9 mouse cellular contexts compared by ENCODE assay signal in genomic region chr1:153641940-153642501, GRCm38 (mm10). TPM values are rescaled to one million over a fixed set of nuclear protein-coding genes. Genes with fewer than 3 reads are reported as not detected.
DNase-seq lines count a peak whose midpoint lies in the region; ATAC-seq and TF ChIP-seq lines count a peak whose summit lies in the region.
"Had no signal": no experiment of that assay in that cellular context is flagged by ENCODE, and none has a peak within 500 bp of the region (broad histone marks: within the 10 kb centered on the region; RNA-seq: fewer than 3 reads in every experiment).

No protein-coding gene starts in this region.

- H3K27me3 ChIP-seq in neural tube, embryonic 11.5 days (ENCODE audit: control insufficient read depth, insufficient read depth, low read length) = no peaks in the 10 kb centered on the region
- H3K27me3 ChIP-seq in forebrain, postnatal 0 days (ENCODE audit: insufficient read depth, low read length) = no peaks in the 10 kb centered on the region
- no peaks in the 10 kb centered on the region for H3K27me3 ChIP-seq in stomach, embryonic 14.5 days (ENCODE audit: control insufficient read depth, insufficient read depth, low read length)

- H3K36me3 ChIP-seq in neural tube, embryonic 11.5 days (ENCODE audit: control insufficient read depth, insufficient read depth, low read length) = no peaks in the 10 kb centered on the region
- no peaks in the 10 kb centered on the region for H3K36me3 ChIP-seq in forebrain, postnatal 0 days (ENCODE audit: insufficient read depth)
- no peaks in the 10 kb centered on the region for H3K36me3 ChIP-seq in stomach, embryonic 14.5 days (ENCODE audit: control insufficient read depth, insufficient read depth, low read length)

- peaks cover 10% of the 10 kb centered on the region for H3K4me1 ChIP-seq in neural tube, embryonic 11.5 days (ENCODE audit: control insufficient read depth, insufficient read depth, low read length)
- H3K4me1 ChIP-seq in forebrain, postnatal 0 days (ENCODE audit: insufficient read depth) = peaks cover 18% of the 10 kb centered on the region
- peaks cover 13% of the 10 kb centered on the region for H3K4me1 ChIP-seq in stomach, embryonic 14.5 days (ENCODE audit: control insufficient read depth, insufficient read depth, low read length)

- no peaks in the 10 kb centered on the region for H3K9me3 ChIP-seq in neural tube, embryonic 11.5 days (ENCODE audit: control insufficient read depth, low read length)
- no peaks in the 10 kb centered on the region for H3K9me3 ChIP-seq in forebrain, postnatal 0 days (ENCODE audit: low read length)
- H3K9me3 ChIP-seq in stomach, embryonic 14.5 days (ENCODE audit: control insufficient read depth, low read depth, low read length) = no peaks in the 10 kb centered on the region

- intact Hi-C loops in heart, postnatal 14 days (cut with DNase I) = loop anchor here (5.0 kb wide), 1 partner anchor 85 kb away; no protein-coding TSS in a partner anchor

- H3K27ac ChIP-seq in neural tube, embryonic 11.5 days (ENCODE audit: low read depth, low read length) = peak overlapping the region; percentile 87
- H3K27ac ChIP-seq in forebrain, postnatal 0 days (ENCODE audit: low read depth, low read length) = peak overlapping the region; percentile 73
- H3K27ac ChIP-seq in stomach, embryonic 14.5 days (ENCODE audit: low read length) = peak overlapping the region; percentile 81

- DNase-seq in neural tube, embryonic 11.5 days (ENCODE audit: low spot score) = no peak
- no peak for DNase-seq in neural tube, embryonic 10.5 days (ENCODE audit: extremely low spot score, low spot score)
- peak; percentile 81 for DNase-seq in forebrain, postnatal 0 days
- DNase-seq in heart, postnatal 14 days = peak; percentile 83 to 86
- DNase-seq in kidney, postnatal 25 days = peak; percentile 64 to 71
- peak; percentile 76 to 90 for DNase-seq in lung, postnatal 4 days

- no peak for TF ChIP-seq CTCF in forebrain, postnatal 0 days (IDR thresholded peaks at IDR 0.05; ENCODE audit: low read depth)

- H3K4me2 ChIP-seq in neural tube, embryonic 11.5 days (ENCODE audit: low read depth) = peak overlapping the region; percentile 30
- peak overlapping the region; percentile 39 for H3K4me2 ChIP-seq in forebrain, postnatal 0 days (ENCODE audit: low read depth)
- peak overlapping the region; percentile 46 for H3K4me2 ChIP-seq in stomach, embryonic 14.5 days (replicated peaks; ENCODE audit: low read depth, low read length)

- ATAC-seq in neural tube, embryonic 11.5 days (ENCODE audit: insufficient read depth, low FRiP score, low TSS enrichment) = peak; percentile 46
- peak; percentile 87 for ATAC-seq in forebrain, postnatal 0 days
- peak; percentile 62; the same call in 1 of the 2 replicates for ATAC-seq in stomach, embryonic 14.5 days (ENCODE audit: insufficient number of reproducible peaks, insufficient read depth, low FRiP score, low read depth)
- ATAC-seq in megakaryocyte progenitor cell, adult 5-6 weeks (replicated peaks; ENCODE audit: poor library complexity) = no peak

- H3K4me3 ChIP-seq in neural tube, embryonic 11.5 days (ENCODE audit: low read depth, low read length) = no peak overlapping the region
- H3K4me3 ChIP-seq in forebrain, postnatal 0 days (ENCODE audit: low read depth, low read length) = no peak overlapping the region
- H3K4me3 ChIP-seq in stomach, embryonic 14.5 days (ENCODE audit: low read depth, low read length) = peak overlapping the region; percentile 5

- 6% methylated on average over 13 of the region's 13 CpGs for WGBS in neural tube, embryonic 11.5 days
- 6% methylated on average over 13 of the region's 13 CpGs for WGBS in forebrain, postnatal 0 days
- 8% methylated on average over 13 of the region's 13 CpGs for WGBS in stomach, embryonic 14.5 days

- peak overlapping the region; percentile 31 for H3K9ac ChIP-seq in neural tube, embryonic 11.5 days (ENCODE audit: low read length)
- H3K9ac ChIP-seq in forebrain, postnatal 0 days = 0 out of 2 replicates have a peak overlapping the region, but pooled peaks have one; percentile 14
- no peak overlapping the region for H3K9ac ChIP-seq in stomach, embryonic 14.5 days (replicated peaks; ENCODE audit: low read depth, low read length)

RNA-seq across cellular contexts. Expression of gene Rgs8, which starts 10.8 kb away (rescaled TPM):
- 8.1 and 9.8 TPM in 2 replicates for polyA plus RNA-seq in neural tube, embryonic 11.5 days (2014; fragmentation: Nextera tagmentation; extraction: Ambion mirVana)
- total RNA-seq in forebrain, postnatal 0 days (2014; rRNA removed) = 19.3 and 22.7 TPM in 2 replicates
- 12.0 and 16.6 TPM in 2 replicates for polyA plus RNA-seq in forebrain, postnatal 0 days (2015; fragmentation: Nextera tagmentation; extraction: Ambion mirVana)
- not detected for total RNA-seq in heart, postnatal 14 days (2021)
- polyA plus RNA-seq in stomach, embryonic 14.5 days (2014; fragmentation: Nextera tagmentation; extraction: Ambion mirVana) = 0.35 and 0.41 TPM in 2 replicates
- total RNA-seq in megakaryocyte progenitor cell, adult 5-6 weeks (2015) = 0.17 and 1.1 TPM in 2 replicates
- total RNA-seq in megakaryocyte progenitor cell, adult 5-6 weeks (2017) = 0.25 and 0.37 TPM in 2 replicates
- total RNA-seq: MEL had no signal

Comparison
In these comparisons a context has a peak if more than half of its experiments do, and no peak if none do; other contexts are left out.
1. DNase-seq: peak in forebrain, postnatal 0 days (single experiment), heart, postnatal 14 days (2 of 2), kidney, postnatal 25 days (2 of 2) and lung, postnatal 4 days (2 of 2); none in neural tube, embryonic 11.5 days (single experiment) and neural tube, embryonic 10.5 days (single experiment).
2. Peak in every context shown above with its lines, with median percentiles within 50 percentile points of each other: H3K27ac ChIP-seq and H3K4me2 ChIP-seq.